Mouse (Mus musculus) kidney, postnatal 36 days (tissue): ENCODE results near the gene Serpine3.

ENCODE experiments used
- DNase-seq, 2 experiments: peaks; one replicate each; pipeline ENCODE4 v3.0.0; 2021 to 2022; ENCODE audit warnings: mixed read lengths in 2 of 2

Serpine3 gene

GRCm38 (mm10) chr14:62663367-62663766 lies at the start of gene Serpine3:
Gene Serpine3, plus strand, starts transcription at chr14:62663667.
- no peak for DNase-seq

GRCm38 (mm10) chr14:62622393-62622792 lies 41.1 kb upstream of the Serpine3 start:
- no peak for DNase-seq

- no peak for DNase-seq
Measured at GRCm38 (mm10) chr14:62627951-62628350, 35.5 kb upstream of the Serpine3 start.

- no peak for DNase-seq
Measured at GRCm38 (mm10) chr14:62637436-62638344, 25.8 kb upstream of the Serpine3 start.

- DNase-seq, result no peak
Measured at GRCm38 (mm10) chr14:62638345-62638702, 25.1 kb upstream of the Serpine3 start.

GRCm38 (mm10) chr14:62639111-62639510 lies 24.4 kb upstream of the Serpine3 start:
- DNase-seq, result peak; percentile 18 to 30

- DNase-seq, result no peak
Measured at GRCm38 (mm10) chr14:62639551-62639950, 23.9 kb upstream of the Serpine3 start.

GRCm38 (mm10) chr14:62640396-62640795 lies 23.1 kb upstream of the Serpine3 start:
- no peak for DNase-seq

GRCm38 (mm10) chr14:62642368-62642767 lies 21.1 kb upstream of the Serpine3 start:
- peak in 1 of 2 experiments; percentile 13 for DNase-seq

GRCm38 (mm10) chr14:62648405-62648804 lies 15.1 kb upstream of the Serpine3 start:
- DNase-seq, result no peak

GRCm38 (mm10) chr14:62650376-62650775 lies 13.1 kb upstream of the Serpine3 start:
- no peak for DNase-seq

GRCm38 (mm10) chr14:62651771-62652170 lies 11.7 kb upstream of the Serpine3 start:
- no peak for DNase-seq

- DNase-seq, result no peak
Measured at GRCm38 (mm10) chr14:62655996-62656395, 7.5 kb upstream of the Serpine3 start.

- no peak for DNase-seq
Measured at GRCm38 (mm10) chr14:62657469-62657868, 6.0 kb upstream of the Serpine3 start.

GRCm38 (mm10) chr14:62662381-62662780 lies 1.1 kb upstream of the Serpine3 start:
- DNase-seq, result no peak

GRCm38 (mm10) chr14:62664976-62665673 lies 1.7 kb downstream of the Serpine3 start:
- peak in 1 of 2 experiments; percentile 11 for DNase-seq

GRCm38 (mm10) chr14:62673646-62674045 lies 10.2 kb downstream of the Serpine3 start:
- DNase-seq, result no peak

GRCm38 (mm10) chr14:62718161-62718560 lies 54.7 kb downstream of the Serpine3 start:
- no peak for DNase-seq

GRCm38 (mm10) chr14:62721625-62722024 lies 58.2 kb downstream of the Serpine3 start:
- no peak for DNase-seq

GRCm38 (mm10) chr14:62724560-62724959 lies 61.1 kb downstream of the Serpine3 start:
- no peak for DNase-seq

- DNase-seq, result no peak
Measured at GRCm38 (mm10) chr14:62731902-62732301, 68.4 kb downstream of the Serpine3 start.

- DNase-seq, result no peak
Measured at GRCm38 (mm10) chr14:62733666-62734065, 70.2 kb downstream of the Serpine3 start.

- DNase-seq, result no peak
Measured at GRCm38 (mm10) chr14:62735646-62736045, 72.2 kb downstream of the Serpine3 start.
